Mouse (Mus musculus): ENCODE measurements around the gene Tmem63b.

Gene Tmem63b

GRCm38 (mm10) chr17:45686716-45687115 is at the start of gene Tmem63b:
Tmem63b (minus strand) TSS chr17:45686905.
- DNase-seq: no peak

GRCm38 (mm10) chr17:45735382-45736310 is 48.9 kb upstream of the Tmem63b start:
- DNase-seq: peak; percentile 89

DNA sequence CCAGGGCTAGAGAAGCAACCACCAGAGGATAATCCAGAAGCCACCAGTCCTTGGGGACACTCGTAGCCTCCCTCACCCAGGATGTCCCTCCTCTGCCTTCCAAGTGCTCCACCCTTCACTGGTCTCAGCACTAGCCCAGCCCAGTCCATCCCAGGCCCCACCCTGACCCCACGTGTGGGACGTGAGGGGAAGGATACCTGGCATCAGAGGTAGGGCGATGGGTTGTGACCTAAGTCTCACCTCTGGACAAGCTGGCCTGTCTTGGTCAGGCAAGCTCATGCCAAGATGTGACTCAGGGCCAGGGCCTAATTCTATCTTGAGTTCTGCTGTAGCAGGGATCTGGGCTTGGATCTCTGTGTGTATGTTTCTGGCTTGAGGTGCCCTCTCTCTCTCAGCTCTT is 48.2 kb upstream of the Tmem63b start:
- no peak for DNase-seq

DNA sequence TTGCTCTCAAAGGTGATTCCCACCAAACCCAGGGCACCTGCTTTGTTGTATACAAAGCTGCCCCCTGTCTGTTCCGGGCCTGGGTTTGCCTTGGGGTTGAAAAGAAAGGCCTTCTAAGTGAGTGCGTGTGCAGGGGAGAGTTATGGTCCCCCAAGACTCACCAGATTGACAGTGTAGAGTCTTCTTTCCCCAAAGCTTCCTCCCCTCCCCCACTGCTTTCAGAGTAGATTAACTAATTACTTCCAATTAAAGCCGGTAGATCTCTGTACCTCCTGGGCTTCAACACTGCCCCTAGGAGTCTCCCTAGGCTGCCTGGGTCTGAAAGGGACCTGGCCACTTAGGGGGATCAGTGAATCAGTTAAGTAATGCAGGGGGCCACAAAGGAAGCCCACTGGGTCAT is 47.6 kb upstream of the Tmem63b start:
- no peak for DNase-seq

DNA sequence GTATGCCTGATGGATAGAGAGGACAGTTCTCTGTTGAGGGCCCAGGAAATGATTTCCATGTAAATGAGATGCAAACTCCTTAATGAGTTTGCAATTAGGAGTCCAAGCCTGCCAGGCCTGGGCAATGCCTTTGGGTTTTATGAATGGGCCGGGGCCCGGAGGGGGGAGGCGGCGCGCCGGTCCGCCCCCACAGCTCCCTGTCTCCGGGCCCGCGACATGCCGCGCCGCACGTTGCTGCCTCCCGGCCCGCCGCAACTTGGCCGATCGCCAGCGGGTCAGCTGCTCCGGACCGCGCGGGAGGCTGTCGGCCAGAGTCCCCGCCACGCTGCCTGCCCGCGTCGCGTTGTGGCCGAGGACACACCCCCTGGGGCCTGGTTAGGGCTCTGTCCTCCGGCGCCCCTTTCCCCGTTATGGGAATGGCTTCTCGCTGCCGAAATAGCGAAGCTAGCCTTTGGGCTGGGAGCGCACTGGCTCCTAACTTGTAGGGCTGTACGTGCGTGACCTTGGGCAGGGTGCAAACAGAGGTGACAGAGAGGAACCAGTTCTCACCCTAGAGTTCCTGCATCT is 47.1 kb upstream of the Tmem63b start, which contains the start of gene 1600014C23Rik:
Gene 1600014C23Rik (minus strand): TSS at position 110 of the 567 bp plus-strand sequence.
- peak; percentile 62 for DNase-seq

DNA sequence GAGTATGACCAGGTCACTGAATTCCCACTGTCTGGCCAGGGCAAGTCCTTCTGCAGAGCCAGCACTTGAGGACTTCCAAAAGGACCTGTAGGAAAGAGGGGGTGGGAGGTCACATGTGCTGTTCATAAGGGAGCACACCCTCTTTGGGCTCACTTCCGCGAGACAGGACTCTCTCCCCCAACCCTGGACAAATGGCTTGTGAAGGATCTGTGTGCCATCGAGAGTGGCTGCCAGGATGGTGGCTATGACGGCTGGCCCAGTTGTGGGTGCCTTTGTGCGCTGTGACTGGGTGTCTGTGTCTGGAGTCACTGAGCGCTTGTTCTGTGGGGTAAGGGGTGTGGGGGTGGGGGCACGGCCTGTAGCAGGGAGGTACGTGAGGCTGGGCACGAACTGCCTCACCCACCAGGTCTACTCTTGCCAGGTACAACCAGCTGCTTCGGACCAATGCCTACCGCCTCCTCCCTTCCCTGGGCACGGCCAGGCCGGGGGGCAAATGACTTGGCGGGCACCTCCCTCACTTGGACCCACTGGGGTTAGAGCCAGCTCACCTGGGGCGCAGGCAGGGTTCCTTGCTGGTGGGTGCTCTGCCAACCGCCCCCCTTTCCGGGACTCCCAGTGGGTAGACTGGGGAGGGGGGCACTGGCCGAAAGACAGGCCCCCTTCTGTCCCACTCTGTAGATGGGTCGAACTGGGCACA is 46.5 kb upstream of the Tmem63b start:
- no peak for DNase-seq

GRCm38 (mm10) chr17:45731172-45731864 is 44.6 kb upstream of the Tmem63b start:
- peak; percentile 82 for DNase-seq

DNA sequence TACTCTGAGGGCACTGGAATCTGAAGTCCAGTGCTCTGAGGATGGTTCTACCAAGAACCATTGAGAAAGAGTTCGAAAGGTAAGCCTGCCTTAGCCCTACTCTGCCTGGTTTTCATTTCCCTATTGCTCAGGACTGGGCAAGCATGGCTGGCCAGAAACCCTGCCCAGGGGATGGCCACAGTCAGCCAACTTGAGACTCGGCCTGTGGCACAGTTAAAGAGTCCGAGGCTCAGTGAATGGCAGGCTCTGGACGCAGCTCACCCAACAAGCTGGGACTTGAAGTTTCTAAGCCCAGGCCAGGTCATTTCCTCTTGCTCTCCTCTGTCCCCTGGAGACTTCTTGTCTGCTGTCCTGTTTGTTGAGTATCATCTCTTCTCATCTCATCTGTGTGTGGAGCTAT is 44.0 kb upstream of the Tmem63b start:
- no peak for DNase-seq

GRCm38 (mm10) chr17:45729387-45729786 is 42.7 kb upstream of the Tmem63b start:
- DNase-seq: no peak

DNA sequence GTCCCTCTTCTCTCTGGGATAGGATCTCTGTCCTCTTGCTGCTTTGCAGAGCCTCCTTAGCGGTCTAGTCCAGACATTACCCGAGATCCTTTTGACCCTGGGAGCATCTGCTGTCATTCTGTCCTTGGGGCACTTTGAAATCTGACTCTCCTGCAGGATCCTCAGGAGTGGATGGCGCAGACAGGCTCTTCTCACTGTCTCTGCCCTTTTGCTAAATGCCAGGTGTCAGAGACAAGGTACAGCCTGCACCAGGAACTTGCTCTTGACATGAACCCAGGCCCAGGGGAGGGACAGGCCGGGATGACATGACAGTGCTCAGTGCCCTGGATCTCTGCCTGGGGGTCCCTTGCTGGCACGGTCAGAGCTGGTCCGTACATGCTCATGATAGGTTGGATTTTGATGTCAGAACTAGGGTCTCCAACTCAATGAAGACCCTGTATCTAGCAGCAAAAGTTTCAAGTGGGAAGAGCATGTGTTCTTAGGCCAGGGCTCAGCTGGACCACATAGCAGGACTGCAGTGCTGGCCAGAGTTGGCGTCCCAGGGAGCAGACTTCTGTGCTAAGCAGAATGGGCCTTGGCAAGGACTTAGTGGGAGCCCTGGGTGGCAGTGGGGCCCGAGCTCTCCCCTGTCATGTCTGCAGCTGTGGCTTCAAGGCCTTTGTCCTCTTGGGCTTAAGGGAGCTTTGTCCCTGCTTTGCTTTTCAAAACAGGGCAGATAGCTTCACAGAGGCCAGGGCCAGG is 41.4 kb upstream of the Tmem63b start:
- no peak for DNase-seq

DNA sequence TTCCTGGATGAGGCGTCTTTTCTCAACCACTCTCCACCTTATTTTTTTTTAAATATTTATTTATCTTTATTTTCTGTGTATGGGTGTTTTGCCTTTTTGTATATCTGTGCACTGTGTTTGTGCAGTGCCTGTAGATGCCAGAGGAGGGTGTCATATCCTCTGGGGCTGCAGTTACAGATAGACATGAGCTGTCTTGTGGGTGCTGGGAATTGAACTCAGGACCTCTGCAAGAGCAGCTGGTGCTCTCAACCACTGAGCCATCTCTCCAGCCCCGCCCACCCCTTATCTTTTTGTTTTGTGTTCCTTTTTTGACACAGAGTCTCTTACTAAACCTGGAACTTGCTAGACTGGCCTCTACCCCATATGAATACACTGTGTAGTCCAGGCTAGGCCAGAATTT is 40.8 kb upstream of the Tmem63b start:
- DNase-seq: no peak

GRCm38 (mm10) chr17:45726249-45726648 is 39.5 kb upstream of the Tmem63b start:
- peak; percentile 79 for DNase-seq

- DNase-seq: no peak
Observed at GRCm38 (mm10) chr17:45724574-45724921, 37.8 kb upstream of the Tmem63b start.

DNA sequence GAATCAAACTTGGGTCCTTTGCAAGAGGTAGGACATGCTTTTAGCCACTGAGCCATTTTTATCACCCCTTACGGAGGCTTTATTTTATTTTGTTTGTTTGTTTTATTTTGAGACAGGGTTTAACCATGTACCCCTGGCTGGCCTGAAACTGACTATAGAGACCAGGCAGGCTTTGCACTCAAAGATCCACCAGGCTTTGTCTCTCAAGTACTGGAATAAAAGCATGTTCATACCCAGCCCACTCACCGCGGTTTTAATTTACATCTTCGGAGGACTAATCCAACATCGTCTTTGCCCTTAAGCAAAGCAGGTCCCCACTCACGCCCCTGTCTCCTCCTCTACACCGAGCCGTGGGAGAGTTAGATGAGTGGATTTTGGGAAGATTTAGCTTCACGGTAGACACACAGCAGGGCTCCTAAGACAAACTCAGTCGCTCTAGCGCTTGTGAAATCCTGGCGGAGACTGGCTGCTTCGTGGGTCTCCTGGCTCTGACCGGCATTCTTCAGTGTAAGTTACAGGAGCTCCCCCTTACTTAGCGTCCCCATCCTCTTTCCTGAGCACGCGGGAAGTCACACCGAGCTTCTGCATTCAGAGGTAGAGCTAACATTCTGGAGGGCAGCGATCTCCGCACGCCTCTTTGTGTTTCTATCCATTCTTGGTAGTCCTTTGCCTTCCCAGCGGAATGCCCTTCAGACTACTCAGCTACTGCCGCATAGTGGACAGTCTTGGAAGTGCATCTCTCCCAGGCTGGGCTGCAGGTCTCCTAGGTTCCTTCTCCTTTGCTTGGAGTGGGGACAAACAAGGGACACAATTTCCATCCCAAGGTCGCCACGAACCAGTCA is 37.2 kb upstream of the Tmem63b start:
- peak; percentile 85 for DNase-seq

- DNase-seq: peak; percentile 72
Observed at GRCm38 (mm10) chr17:45718323-45718722, 31.6 kb upstream of the Tmem63b start.

DNA sequence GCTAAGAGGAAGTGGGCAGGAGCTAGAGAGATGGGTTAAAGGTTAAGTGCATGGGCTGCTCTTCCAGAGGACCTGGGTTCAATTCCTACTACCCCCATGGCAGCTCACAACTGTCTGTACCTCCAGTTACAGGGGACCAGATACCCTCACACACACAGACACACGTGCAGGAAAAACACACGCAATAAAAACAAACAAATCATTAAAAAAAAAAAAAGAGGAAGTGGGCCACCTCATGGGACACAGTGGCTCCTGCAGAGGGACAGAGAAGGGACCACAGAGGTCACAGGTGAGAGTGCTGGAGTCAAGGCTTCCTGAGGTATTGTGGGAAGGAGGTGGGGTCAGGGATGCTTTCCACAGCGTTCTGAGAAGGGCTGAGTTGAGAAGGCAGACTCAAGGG is 24.8 kb upstream of the Tmem63b start:
- DNase-seq: no peak

DNA sequence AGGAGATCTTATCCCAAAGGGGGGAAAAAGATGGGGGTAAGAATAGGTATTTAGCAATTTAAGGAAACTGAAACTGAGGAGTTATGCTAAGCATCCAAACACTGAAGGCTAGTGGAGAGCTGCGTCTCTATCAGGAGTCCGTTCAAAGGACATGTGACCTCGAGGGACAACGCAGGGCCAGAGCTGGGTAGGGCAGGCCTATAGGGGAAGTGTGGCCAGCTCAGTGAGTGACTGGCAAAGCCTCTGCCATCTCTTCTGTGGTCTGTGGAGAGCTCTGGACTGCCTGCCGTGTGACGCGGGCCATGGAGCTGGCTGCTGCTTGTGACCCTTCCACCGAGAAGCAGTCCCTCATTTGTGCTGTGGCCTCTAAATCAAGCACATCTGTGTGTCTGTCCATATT is 23.7 kb upstream of the Tmem63b start:
- DNase-seq: no peak

- no peak for DNase-seq
Observed at GRCm38 (mm10) chr17:45709829-45710228, 23.1 kb upstream of the Tmem63b start.

GRCm38 (mm10) chr17:45708179-45708578 is 21.5 kb upstream of the Tmem63b start:
- no peak for DNase-seq

GRCm38 (mm10) chr17:45707376-45707775 is 20.7 kb upstream of the Tmem63b start:
- no peak for DNase-seq

- no peak for DNase-seq
Observed at GRCm38 (mm10) chr17:45706796-45707195, 20.1 kb upstream of the Tmem63b start.
